Mouse (Mus musculus): ENCODE results near the gene Mboat2.

Mboat2 gene

DNA sequence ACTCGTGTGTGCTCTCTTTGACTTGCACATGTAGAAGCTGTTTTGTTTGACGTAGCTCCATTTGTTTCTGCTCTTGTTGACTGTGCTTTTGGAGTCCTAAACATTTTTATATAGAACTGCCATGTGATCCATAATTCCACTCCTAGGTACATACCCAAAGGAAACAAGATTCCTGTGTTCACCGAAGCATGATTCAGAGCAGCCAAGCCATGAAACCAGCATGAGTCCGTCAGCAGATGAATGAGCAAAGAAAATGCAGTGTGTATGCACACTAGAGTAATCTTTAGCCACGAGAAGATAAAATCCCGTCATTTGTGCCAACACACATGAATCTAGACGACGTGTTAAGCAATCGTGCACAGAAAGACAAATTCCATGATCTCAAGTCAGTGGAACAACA lies 67.5 kb downstream of the Mboat2 start:
- no peak for DNase-seq (ENCODE audit: low read depth, low spot score)

DNA sequence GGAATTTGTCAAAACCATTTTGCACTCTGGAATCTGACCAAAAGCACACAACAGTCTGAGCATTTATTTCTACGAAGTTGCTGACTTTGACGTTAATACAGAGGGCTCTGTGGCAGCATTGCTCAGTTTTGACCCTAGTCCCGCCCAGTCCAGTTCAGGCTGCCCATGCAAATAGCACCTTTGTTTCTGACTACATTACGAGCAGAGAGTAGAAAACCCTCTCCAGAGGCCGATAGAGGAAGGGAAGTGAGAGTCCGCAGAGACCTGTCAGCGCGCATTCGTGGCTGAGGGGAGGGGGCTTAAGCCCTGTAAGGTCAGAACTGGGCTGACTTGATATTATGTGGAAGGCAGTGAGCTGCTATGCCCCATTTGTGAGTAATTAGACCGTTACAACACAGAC lies 69.0 kb downstream of the Mboat2 start:
- DNase-seq (ENCODE audit: low read depth, low spot score): no peak

DNA sequence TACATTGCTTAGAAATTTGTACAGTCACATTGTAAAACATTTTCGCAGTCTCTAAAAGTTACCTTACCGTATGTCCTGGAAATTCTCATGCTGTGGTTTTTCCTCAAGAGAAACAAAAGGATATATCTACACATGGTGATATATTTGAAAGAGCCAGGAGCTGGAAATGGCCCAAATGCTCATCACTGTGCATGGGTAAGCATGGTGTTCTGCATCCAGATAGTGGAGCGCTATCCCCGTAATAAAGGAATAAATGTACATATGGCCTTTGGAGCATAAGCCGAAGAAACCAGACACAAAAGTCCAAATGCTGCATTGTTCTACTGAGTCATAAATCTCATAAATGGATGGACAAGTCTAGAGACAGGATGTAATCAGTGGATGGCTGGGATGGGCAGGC lies 72.1 kb downstream of the Mboat2 start:
- no peak for DNase-seq (ENCODE audit: low read depth, low spot score)

DNA sequence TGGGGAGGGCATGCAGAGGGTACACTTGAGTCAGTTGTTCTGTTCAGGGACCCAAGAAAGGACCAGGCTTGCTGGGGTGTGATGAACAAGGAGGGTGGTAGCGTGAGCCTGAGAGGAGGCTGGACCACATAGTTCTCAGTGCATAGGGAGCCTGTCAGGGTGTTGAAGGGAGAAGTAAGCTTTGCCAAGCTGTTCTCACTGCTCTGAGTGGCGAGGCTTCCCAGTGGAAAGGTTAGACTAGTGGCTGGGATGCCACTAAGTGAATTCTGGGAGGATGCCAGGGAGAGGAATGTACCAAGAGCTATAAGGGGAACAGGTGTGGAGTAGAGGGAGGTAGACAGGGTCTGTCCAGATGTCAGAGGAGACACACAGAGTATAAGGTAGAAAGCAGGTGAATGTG lies 77.2 kb downstream of the Mboat2 start:
- DNase-seq (ENCODE audit: low read depth, low spot score): no peak

DNA sequence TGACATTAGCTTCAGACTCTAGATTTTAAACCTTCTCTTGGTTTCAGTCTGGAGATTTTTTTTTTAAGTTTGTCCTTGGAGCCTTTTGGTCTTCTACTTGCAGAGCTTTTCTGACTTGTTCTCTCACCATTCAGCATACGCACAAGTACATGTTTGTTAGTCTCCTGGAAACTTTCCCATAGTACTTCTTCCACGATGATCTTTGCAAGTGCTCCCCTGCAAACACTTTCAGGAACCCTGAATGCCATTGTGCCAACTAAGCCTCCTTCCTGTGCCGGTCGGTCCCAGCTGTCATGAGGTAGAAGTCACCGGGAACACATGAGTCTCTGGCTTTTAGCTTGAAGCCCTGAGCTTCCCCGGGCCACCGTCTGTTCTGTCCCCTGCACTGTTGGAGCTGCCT lies 79.0 kb downstream of the Mboat2 start:
- no peak for DNase-seq (ENCODE audit: low read depth, low spot score)

DNA sequence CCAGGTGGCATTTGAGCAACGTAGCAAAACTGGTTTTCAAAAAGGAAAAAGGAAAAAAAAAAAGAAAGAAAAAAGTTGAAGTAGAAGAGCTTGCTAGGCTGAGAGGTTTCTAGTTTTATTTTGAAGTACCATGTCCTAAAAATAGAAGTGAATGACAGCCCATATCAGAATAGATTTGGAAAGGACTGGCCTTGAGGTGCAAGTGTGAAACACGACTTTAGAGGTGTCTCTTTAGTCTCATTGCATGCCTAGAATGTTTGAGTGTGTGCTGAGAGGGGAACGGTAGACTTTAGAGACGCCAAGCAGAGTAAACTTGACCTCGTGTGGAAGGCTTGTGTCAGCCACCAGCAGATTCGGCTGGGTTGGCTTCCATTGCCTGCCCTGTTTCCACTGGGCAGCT lies 81.5 kb downstream of the Mboat2 start:
- no peak for DNase-seq (ENCODE audit: low read depth, low spot score)

DNA sequence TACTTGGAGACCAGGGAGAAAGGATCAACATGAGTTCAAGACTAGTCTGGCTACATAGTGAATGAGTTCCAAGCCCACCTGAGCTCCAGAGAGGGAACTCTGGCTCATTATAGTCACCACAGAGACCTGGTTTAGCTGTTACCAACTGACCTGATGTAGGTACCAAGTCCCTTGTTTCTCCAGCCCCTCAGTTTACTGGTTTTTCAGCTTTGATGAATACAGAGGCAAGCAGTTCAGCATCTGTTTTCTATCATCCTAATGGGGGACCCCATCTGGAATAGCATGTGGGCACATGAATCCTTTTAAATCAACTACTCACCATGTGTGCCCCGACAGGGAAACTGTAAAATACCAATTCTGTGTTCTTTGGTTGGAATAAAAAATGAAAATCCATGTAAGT lies 82.2 kb downstream of the Mboat2 start:
- no peak for DNase-seq (ENCODE audit: low read depth, low spot score)

DNA sequence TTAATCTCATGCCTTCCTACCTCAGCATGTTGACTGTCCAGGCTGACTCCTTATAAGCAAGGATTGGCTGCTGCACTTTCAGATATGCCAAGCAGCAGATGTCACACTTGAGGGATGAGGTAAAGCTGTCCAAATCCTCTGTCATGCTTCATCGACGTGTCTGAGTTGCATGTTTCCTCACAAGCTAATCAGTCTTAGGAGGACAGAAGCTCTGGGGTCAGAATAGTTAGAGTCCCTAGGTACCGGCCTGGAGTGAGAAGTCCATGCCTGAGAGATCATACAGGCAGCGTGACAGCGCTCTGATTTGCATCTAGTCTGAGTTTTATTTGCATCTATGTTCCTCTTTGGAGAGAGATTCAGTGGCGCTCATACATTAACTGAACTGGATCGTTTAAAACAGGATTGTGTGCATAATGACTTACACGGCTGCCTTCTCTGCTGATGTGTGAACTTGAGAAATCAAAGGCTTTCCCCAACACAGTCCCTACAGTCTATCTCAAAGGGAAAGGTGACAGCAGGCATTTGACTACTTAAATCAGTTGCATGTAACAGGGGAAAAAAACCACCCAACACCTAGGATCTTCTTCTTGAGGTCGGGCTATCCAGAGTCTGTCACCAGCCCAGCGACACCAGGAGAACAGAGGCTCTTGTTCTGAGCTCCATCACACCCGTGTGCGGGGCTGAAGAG lies 88.0 kb downstream of the Mboat2 start:
- DNase-seq (ENCODE audit: low read depth, low spot score): no peak

DNA sequence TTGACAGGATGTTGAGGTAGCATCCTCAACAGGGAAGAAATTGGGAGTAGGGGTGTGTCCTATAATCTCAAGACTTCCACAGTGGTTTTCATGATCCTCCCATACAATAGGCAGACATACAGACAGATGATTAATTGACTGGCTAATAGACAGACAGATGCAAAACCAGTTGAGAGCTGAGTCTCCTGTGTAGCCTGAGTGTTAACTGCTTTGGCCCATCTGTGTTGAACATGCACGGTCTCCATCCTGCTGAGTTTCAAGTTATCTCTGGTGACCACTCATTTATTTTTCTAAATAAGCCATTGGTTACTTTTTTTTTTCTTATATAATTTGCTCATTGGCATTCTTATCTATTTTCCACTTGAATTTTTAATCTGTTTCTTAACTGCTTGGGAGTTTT lies 90.2 kb downstream of the Mboat2 start:
- DNase-seq (ENCODE audit: low read depth, low spot score): no peak

DNA sequence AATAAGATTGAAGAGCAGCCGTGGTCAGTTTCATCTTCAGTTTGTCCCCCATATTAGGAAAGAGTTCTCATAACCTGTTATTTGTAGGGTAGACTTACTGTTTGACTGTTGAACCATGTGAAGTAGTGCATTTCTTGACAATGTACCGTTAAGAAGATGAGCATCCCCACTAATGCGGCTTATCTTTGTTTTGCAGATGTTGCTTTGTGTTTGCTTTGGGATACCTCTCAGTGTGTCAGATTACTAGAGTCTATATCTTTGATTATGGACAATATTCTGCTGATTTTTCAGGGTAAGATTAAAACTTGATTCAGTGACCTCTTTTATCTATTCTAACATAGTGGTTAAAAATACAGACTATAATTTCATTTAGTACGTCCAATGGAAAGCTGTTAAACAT lies 93.3 kb downstream of the Mboat2 start:
- no peak for DNase-seq (ENCODE audit: low read depth, low spot score)

DNA sequence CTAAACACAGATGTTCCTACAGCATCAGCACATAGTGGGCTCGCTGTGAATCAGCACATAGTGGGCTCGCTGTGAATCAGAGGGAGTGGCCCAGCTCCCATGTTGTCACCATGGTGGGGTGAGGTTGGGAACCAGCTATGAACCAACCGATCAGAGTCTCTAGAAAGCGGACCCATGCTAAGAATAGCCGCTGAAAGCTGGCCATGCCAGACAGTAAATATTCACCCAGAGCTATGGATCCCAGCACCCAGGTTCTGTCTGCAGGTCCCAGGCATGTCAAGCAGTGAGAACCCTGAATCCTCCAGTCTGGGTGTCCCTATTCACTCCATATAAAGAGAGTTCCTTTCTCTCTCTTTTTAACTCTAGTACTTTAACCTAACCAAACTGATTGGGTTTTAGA lies 94.6 kb downstream of the Mboat2 start:
- no peak for DNase-seq (ENCODE audit: low read depth, low spot score)

DNA sequence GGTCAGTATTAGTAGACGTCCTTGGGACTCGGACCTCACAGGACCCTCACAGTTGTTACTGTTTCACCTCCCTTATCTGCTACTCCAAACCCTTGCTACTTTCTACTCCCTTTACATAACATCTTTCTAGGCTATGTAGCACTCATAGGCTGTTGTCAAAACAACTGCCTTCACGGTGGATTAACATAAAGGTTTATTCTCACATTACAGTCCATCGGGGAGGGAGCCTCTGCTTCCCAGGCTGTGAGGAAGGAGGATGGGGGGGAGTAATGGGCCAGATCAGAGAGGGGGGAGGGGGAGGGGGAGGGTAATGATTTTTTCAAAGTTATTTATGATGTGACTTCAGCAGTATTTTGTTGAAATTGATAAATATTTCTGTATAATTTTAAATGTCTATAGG lies 95.0 kb downstream of the Mboat2 start:
- DNase-seq (ENCODE audit: low read depth, low spot score): no peak

DNA sequence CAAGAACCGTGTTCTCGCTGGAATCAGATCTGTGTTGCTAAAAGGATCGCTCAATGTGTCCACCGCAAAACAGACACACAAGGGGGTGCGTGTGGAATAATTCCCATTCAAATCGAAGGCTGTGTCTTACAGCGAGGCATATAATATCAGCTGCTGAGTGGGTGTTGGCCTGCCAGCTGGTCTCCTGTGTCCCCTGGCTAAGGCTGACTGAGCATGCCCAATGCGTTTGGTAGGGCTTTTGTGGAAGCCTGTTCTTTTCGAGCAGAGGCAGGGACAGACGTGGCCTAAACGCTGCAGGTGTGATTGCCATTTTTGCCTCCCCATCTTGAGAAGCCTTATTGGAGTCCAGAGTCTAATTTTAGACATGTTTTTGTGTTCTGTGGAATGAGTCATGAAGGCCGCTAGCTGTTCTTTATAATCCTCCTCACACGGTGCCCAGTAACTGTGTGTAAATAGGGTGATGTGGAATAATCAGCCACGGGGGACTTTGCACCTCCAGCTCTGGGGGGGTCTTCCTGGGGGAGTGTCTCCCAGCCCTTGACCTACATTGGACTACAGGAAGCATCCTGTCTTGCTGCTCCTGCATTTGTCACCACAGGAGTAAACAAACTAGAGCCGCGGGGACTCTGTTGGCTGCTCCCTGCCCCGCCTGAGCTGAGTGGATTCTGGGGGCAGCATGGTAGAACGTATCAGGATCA lies 97.5 kb downstream of the Mboat2 start:
- DNase-seq (ENCODE audit: low read depth, low spot score): no peak

DNA sequence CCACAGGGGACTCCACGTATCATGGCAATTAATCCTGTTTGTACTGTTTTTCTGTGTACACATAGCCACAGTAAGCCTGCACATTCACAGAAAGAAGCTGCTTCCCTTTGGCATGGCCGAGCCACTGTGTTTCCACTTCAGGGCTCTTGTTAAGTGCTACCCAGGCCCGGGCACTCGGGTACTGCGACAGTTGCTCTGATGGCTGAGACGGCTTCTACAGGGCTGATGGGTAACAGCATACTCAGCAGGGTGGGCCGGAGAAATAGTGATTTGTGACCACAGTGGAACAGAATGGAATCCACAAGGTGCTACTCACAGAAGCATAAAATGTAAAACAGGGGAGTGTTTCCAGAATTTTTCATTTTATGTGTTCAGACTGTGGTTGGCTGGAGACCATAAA lies 98.4 kb downstream of the Mboat2 start:
- DNase-seq (ENCODE audit: low read depth, low spot score): no peak

DNA sequence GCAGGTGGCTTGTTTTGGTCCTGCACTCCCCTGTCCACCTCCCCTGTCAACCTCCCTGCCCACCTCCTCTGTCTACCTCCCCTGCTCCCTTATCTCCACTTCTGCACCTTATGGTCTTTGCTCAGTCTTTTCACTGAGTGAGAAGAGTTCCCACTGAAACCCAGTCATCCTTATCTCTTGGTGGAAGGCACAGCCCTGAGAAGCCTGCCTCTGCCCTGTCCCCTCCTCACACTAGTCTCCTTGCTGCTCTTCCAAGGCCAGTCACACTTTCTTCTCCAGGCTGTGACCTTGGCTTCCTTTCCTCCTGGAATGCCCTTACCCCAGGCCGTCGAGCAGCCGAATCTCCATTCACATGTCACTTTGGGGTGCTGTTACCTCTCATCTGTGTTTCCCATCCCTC lies 100.1 kb downstream of the Mboat2 start:
- no peak for DNase-seq (ENCODE audit: low read depth, low spot score)

DNA sequence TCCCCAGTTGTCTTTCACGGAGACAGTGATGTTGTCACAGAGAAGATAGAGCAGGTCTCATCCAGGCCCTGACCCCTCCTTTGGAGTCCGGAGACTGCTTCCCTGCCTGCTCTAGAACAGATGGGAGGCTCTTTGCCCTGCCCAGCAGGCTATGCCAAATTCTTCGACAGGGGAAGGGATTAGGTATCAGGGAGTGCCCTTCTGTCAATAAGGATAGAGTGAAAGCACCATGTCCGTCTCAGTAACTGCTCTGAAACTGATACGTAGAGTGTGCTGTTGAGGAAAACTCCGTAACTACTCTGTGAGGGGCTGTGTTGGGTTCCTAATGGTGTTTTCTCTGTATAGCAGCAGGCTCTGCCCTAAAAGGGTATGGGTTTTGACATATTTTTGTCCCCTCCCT lies 101.4 kb downstream of the Mboat2 start:
- DNase-seq (ENCODE audit: low read depth, low spot score): no peak

DNA sequence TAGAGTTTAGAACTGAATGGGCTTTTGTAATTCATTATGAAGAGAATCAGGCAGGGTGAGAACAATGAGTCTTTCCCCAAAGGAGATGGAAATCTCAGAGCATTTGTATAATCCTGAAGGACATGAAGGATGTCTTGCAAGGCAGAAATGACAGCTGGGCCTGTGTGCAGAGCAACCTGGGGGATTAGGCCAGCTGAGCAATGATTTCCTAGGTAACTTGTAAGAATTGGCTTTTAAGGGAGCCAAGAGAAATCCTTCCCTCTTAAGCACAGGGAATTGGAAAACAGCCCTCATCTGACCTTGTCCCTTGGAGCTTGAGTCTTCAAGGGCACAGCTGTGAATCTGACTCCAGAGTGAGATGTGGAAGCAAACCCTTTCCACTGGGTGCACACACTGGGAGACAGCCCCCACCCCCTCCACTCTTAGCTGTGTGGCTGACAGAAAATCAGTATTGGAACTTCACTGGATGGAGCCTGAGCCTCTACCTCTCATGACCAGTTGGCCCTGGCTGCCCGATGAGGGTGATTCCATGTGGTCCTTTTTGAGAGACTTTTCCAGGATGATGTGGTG lies 102.6 kb downstream of the Mboat2 start:
- DNase-seq (ENCODE audit: low read depth, low spot score): no peak

DNA sequence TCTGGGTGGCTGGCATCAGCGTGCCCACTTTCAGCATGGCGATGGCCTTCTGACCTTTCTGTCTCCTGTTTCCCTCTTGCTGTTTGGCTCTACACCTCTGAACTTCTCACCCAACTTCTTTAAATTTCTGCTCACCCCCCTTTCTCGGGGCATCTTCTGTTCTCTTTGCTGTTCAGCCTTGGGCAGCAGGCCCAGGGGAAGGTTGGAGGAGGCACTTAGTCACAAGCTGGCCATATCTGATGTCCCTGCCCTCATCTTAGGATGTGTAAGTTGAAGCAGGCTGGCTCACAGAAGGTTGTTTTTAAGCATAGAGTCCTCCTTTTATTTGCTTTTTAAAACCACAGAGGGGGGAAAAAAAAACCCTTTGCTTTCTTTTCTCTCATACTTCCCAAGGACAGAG lies 103.3 kb downstream of the Mboat2 start:
- no peak for DNase-seq (ENCODE audit: low read depth, low spot score)

DNA sequence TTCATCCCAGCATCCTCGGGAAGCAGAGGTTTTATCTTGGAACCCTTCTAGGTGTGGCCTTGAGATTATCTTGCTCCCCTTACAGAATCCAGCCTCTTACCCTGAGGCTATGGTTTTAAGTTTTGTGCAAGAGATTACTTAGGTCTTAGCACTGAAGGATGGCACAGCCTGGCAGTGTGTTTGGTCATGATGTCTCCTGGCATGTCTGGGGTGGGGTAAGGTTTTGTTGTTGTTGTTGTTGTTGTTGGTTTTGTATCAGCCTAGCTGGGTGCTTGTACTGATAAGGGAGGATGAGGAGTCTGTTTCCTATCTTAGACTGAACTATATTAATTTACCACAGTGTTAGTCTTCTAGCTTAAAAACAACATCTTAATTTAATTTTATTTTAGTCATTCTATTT lies 105.6 kb downstream of the Mboat2 start:
- DNase-seq (ENCODE audit: low read depth, low spot score): no peak

DNA sequence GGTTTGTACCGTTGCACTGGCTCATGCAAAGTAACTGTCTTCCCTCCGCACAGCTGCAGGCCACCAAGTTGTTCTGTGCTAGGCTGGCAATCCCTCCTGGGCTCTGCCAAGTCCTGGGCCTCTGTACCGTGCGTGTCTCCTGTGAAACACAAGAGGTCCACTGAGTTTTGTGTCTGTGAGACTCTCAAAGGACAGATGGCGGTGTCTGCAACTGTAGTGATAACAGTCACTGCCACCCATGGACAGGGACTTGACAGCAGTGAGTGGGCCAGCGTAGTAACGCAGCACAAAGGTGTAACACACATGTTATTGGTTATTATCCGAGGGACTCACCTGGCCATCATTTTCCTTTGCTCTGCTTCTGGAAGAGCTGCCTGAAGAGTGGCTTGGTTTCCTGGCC lies 108.7 kb downstream of the Mboat2 start:
- DNase-seq (ENCODE audit: low read depth, low spot score): no peak

DNA sequence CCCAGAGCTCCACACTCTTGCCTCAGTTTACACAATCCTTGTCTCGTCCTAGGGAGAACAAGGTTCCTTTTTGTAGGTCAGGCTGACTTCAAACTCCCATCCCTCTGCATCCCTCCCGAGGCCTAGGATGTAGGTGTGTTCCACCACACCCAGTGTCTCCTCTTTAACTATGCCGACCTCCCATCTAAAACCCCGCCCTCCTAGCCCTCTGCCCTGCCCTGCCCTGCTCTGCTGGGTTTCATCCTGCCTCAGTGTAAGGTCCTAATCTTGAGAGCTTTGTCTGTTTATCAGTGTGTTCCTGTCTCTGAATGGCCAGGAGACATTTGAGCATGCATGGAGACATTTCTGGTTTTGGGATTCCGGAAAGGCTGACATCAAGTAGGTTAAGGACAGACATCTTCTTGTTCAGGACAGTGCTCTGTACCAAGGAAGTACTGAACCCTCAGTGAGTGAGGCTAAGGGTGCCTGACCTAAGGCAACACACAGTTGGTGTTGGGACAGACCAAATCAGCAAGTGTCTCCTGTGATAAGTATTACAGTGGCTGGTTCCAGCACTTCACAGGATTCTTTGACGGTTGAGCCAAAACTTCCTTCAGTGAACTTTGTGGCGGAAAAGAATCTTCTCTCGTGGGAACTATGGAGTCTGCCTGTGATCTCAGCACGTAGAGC lies 112.1 kb downstream of the Mboat2 start:
- no peak for DNase-seq (ENCODE audit: low read depth, low spot score)

DNA sequence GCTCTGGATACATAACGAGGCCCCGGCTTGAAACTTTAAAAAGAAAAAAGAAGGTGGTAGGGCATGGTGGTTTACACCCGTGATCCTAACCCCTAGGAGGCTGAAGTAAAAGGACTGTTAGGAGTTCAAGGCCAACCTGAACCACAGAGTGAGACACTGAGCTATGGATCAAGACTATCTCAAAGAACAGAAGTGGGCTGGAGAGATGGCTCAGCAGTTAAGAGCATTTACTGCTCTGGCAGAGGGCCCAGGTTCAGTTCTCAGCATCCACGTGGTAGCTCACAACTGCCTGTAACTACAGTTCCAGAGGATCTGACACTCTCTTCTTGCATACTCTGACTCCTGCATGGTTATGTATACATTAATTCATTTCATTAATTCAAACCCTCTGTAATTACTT lies 112.7 kb downstream of the Mboat2 start:
- DNase-seq (ENCODE audit: low read depth, low spot score): no peak

DNA sequence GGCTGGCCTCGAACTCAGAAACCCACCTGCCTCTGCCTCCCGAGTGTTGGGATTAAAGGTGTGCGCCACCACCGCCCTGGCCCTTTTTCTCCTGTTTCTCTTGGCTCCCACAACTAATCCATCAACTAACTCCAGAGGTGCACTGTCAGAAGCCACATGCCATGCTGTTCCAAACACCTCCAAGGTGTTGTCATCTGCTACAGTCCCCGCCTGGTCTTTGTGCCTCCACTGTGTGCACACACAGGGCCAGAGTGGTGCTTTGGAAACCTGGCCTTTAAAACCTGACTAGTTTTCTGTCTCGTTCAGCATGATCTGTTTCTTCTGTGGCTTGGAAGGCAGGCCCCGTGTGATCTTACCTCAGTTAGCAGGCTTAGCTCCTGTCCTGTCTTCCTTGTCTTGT lies 113.9 kb downstream of the Mboat2 start:
- no peak for DNase-seq (ENCODE audit: low read depth, low spot score)
